Mouse (Mus musculus): ENCODE data around the gene Ogfr.

DNA sequence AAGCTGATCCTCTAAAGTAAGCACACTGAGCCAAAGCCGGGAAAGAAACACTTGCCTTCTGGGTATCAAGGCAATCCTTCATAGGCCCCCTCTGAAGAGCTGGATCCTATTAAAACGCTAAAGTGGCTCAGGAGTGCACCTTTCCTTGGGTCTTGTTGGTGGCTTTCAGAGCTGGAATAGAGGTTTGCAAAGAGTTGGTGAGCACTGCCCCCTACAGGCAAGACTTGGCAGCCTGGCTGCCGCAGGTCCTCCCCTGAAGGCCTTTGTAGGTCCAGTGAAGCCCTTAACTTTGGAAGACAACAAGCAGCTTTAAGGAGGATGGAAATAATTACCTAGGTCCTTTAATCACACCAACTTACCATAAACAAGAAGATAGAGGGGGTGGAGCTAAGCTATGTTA lies 10.4 kb upstream of the Ogfr start:
- TF ChIP-seq CTCF (IDR thresholded peaks at IDR 0.05; ENCODE audit: extremely low read depth, insufficient read length, insufficient replicate concordance, low read depth, low read length) = peak; percentile 87; the same call in 1 of the 2 replicates
- no peak for TF ChIP-seq POLR2A (IDR thresholded peaks at IDR 0.05; ENCODE audit: low read depth, low read length)

Measured in small intestine, adult 2 months (tissue).